ENCODE assay signal across 13 mouse cellular contexts in genomic region chr2:172959006-172959768, GRCm38 (mm10). TPM values are rescaled to one million over a fixed set of nuclear protein-coding genes. Genes with fewer than 3 reads are reported as not detected.
A peak's percentile ranks its signal among the peaks of the same experiment; 100 is the strongest.
DNase-seq lines count a peak whose midpoint lies in the region; ATAC-seq lines count a peak whose summit lies in the region.
"Had no signal": no experiment of that assay in that cellular context is flagged by ENCODE, and none has a peak within 500 bp of the region (broad histone marks: within the 10 kb centered on the region; RNA-seq: fewer than 3 reads in every experiment).

No protein-coding gene starts in this region.

- H3K36me3 ChIP-seq in hindbrain, embryonic 14.5 days (replicated peaks; ENCODE audit: control insufficient read depth, insufficient read depth): no peaks in the 10 kb centered on the region
- H3K36me3 ChIP-seq in hindbrain, embryonic 12.5 days: no peaks in the 10 kb centered on the region
- H3K36me3 ChIP-seq in midbrain, embryonic 10.5 days: 0 out of 2 replicates have a peak, but pooled peaks cover 6% of the 10 kb centered on the region
- no peaks in the 10 kb centered on the region for H3K36me3 ChIP-seq in midbrain, embryonic 15.5 days (replicated peaks)
- no peaks in the 10 kb centered on the region for H3K36me3 ChIP-seq in stomach, embryonic 15.5 days

- H3K9me3 ChIP-seq in hindbrain, embryonic 14.5 days (ENCODE audit: control insufficient read depth, low read length): 0 out of 2 replicates have a peak, but pooled peaks cover 9% of the 10 kb centered on the region
- H3K9me3 ChIP-seq in hindbrain, embryonic 12.5 days (replicated peaks): peaks cover 18% of the 10 kb centered on the region
- H3K9me3 ChIP-seq in midbrain, embryonic 10.5 days (replicated peaks): peaks cover 24% of the 10 kb centered on the region
- no peaks in the 10 kb centered on the region for H3K9me3 ChIP-seq in midbrain, embryonic 15.5 days
- no peaks in the 10 kb centered on the region for H3K9me3 ChIP-seq in stomach, embryonic 15.5 days

- H3K9ac ChIP-seq in hindbrain, embryonic 14.5 days: no peak overlapping the region
- H3K9ac ChIP-seq in hindbrain, embryonic 12.5 days: no peak overlapping the region
- no peak overlapping the region for H3K9ac ChIP-seq in midbrain, embryonic 15.5 days
- H3K9ac ChIP-seq in stomach, embryonic 15.5 days: no peak overlapping the region

- 0 out of 2 replicates have a peak, but pooled peaks cover 3% of the 10 kb centered on the region for H3K4me1 ChIP-seq in hindbrain, embryonic 14.5 days (replicated peaks; ENCODE audit: control insufficient read depth, insufficient read depth, low read length)
- peaks cover 12% of the 10 kb centered on the region for H3K4me1 ChIP-seq in hindbrain, embryonic 12.5 days
- peaks cover 29% of the 10 kb centered on the region for H3K4me1 ChIP-seq in midbrain, embryonic 10.5 days
- no peaks in the 10 kb centered on the region for H3K4me1 ChIP-seq in midbrain, embryonic 15.5 days
- H3K4me1 ChIP-seq in stomach, embryonic 15.5 days: 0 out of 2 replicates have a peak, but pooled peaks cover 2% of the 10 kb centered on the region

- ATAC-seq in hindbrain, embryonic 14.5 days (ENCODE audit: low FRiP score): no peak
- ATAC-seq in hindbrain, embryonic 12.5 days (ENCODE audit: low FRiP score): no peak
- no peak for ATAC-seq in midbrain, embryonic 15.5 days (replicated peaks)
- ATAC-seq in stomach, embryonic 15.5 days (ENCODE audit: insufficient read depth, low FRiP score, low read depth): 0 out of 2 replicates have a peak, but pooled peaks have one; percentile 31

- 50% methylated on average over 13 of the region's 13 CpGs for WGBS in hindbrain, embryonic 14.5 days
- 51% methylated on average over 13 of the region's 13 CpGs for WGBS in hindbrain, embryonic 12.5 days
- 53% methylated on average over 13 of the region's 13 CpGs for WGBS in midbrain, embryonic 10.5 days
- 50% methylated on average over 13 of the region's 13 CpGs for WGBS in midbrain, embryonic 15.5 days
- 49% methylated on average over 13 of the region's 13 CpGs for WGBS in stomach, embryonic 15.5 days

- H3K4me3 ChIP-seq in hindbrain, embryonic 14.5 days (replicated peaks; ENCODE audit: low read length): no peak overlapping the region
- no peak overlapping the region for H3K4me3 ChIP-seq in hindbrain, embryonic 12.5 days
- no peak overlapping the region for H3K4me3 ChIP-seq in midbrain, embryonic 10.5 days
- no peak overlapping the region for H3K4me3 ChIP-seq in midbrain, embryonic 15.5 days
- H3K4me3 ChIP-seq in stomach, embryonic 15.5 days (replicated peaks): no peak overlapping the region

- H3K4me2 ChIP-seq in hindbrain, embryonic 14.5 days (replicated peaks): no peak overlapping the region
- H3K4me2 ChIP-seq in hindbrain, embryonic 12.5 days (replicated peaks): no peak overlapping the region
- no peak overlapping the region for H3K4me2 ChIP-seq in midbrain, embryonic 15.5 days
- H3K4me2 ChIP-seq in stomach, embryonic 15.5 days: no peak overlapping the region

- H3K27ac ChIP-seq in hindbrain, embryonic 14.5 days: 0 out of 2 replicates have a peak overlapping the region, but pooled peaks have one; percentile 68
- no peak overlapping the region for H3K27ac ChIP-seq in hindbrain, embryonic 12.5 days
- peak overlapping the region; percentile 76; the same call in 1 of the 2 replicates for H3K27ac ChIP-seq in midbrain, embryonic 10.5 days (replicated peaks)
- no peak overlapping the region for H3K27ac ChIP-seq in midbrain, embryonic 15.5 days
- H3K27ac ChIP-seq in stomach, embryonic 15.5 days: no peak overlapping the region
- H3K27ac ChIP-seq: macrophage had no signal

- DNase-seq in hindbrain, embryonic 14.5 days (ENCODE audit: low spot score): no peak
- no peak for DNase-seq in midbrain, embryonic 10.5 days (ENCODE audit: low spot score)
- peak; percentile 72 for DNase-seq in embryo, embryonic 10.5 days (ENCODE audit: low spot score)
- DNase-seq in adrenal gland, postnatal 25 days: no peak
- DNase-seq: cerebellum, postnatal 36 days; gastrocnemius, postnatal 14 days; heart, postnatal 10 days; thymus, postnatal 25 days had no signal

- H3K27me3 ChIP-seq in hindbrain, embryonic 14.5 days (ENCODE audit: control insufficient read depth, insufficient read depth, low read length): no peaks in the 10 kb centered on the region
- H3K27me3 ChIP-seq in hindbrain, embryonic 12.5 days: no peaks in the 10 kb centered on the region; the same call in 1 of the 2 replicates
- peaks cover 11% of the 10 kb centered on the region for H3K27me3 ChIP-seq in midbrain, embryonic 10.5 days (ENCODE audit: low read depth, poor library complexity, severe bottlenecking)
- H3K27me3 ChIP-seq in midbrain, embryonic 15.5 days (replicated peaks): no peaks in the 10 kb centered on the region
- H3K27me3 ChIP-seq in stomach, embryonic 15.5 days (replicated peaks): no peaks in the 10 kb centered on the region

RNA-seq across cellular contexts. Expression of gene Spo11, which starts 18.3 kb away (rescaled TPM):
- 0.95 and 1.0 TPM in 2 replicates for polyA plus RNA-seq in hindbrain, embryonic 14.5 days (2014; fragmentation: Nextera tagmentation; extraction: Ambion mirVana)
- polyA plus RNA-seq in hindbrain, embryonic 12.5 days (2016; fragmentation: Nextera tagmentation; extraction: Ambion mirVana): 0.50 and 0.93 TPM in 2 replicates
- polyA plus RNA-seq in midbrain, embryonic 10.5 days (2016; fragmentation: Nextera tagmentation; extraction: Ambion mirVana): 0.20 and 0.40 TPM in 2 replicates
- polyA plus RNA-seq in midbrain, embryonic 15.5 days (2015; fragmentation: Nextera tagmentation; extraction: Ambion mirVana): 1.4 TPM in 2 replicates
- 0.06 and 0.31 TPM in 2 replicates for polyA plus RNA-seq in stomach, embryonic 15.5 days (2015; fragmentation: Nextera tagmentation; extraction: Ambion mirVana)
- total RNA-seq in adrenal gland, postnatal 25 days (2021): not detected in 2 replicates
- total RNA-seq: heart, postnatal 10 days; layer of hippocampus, adult 18-20 months had no signal
- polyA plus RNA-seq: macrophage had no signal

RNA-seq across cellular contexts. Expression of gene Bmp7, which starts 19.1 kb away (rescaled TPM):
- 16.7 and 18.4 TPM in 2 replicates for polyA plus RNA-seq in hindbrain, embryonic 14.5 days (2014; fragmentation: Nextera tagmentation; extraction: Ambion mirVana)
- 18.3 and 19.0 TPM in 2 replicates for polyA plus RNA-seq in hindbrain, embryonic 12.5 days (2016; fragmentation: Nextera tagmentation; extraction: Ambion mirVana)
- polyA plus RNA-seq in midbrain, embryonic 10.5 days (2016; fragmentation: Nextera tagmentation; extraction: Ambion mirVana): 14.7 and 14.8 TPM in 2 replicates
- 14.3 and 17.2 TPM in 2 replicates for polyA plus RNA-seq in midbrain, embryonic 15.5 days (2015; fragmentation: Nextera tagmentation; extraction: Ambion mirVana)
- 22.9 and 27.1 TPM in 2 replicates for polyA plus RNA-seq in stomach, embryonic 15.5 days (2015; fragmentation: Nextera tagmentation; extraction: Ambion mirVana)
- total RNA-seq in adrenal gland, postnatal 25 days (2021): 23.6 and 27.4 TPM in 2 replicates

RNA-seq across cellular contexts. Expression of gene Rae1, which starts 40.7 kb away (rescaled TPM):
- polyA plus RNA-seq in hindbrain, embryonic 14.5 days (2014; fragmentation: Nextera tagmentation; extraction: Ambion mirVana): 111 and 117 TPM in 2 replicates
- polyA plus RNA-seq in hindbrain, embryonic 12.5 days (2016; fragmentation: Nextera tagmentation; extraction: Ambion mirVana): 111 and 126 TPM in 2 replicates
- 155 and 169 TPM in 2 replicates for polyA plus RNA-seq in midbrain, embryonic 10.5 days (2016; fragmentation: Nextera tagmentation; extraction: Ambion mirVana)
- 118 and 126 TPM in 2 replicates for polyA plus RNA-seq in midbrain, embryonic 15.5 days (2015; fragmentation: Nextera tagmentation; extraction: Ambion mirVana)
- 110 and 118 TPM in 2 replicates for polyA plus RNA-seq in stomach, embryonic 15.5 days (2015; fragmentation: Nextera tagmentation; extraction: Ambion mirVana)
- 65.9 and 80.5 TPM in 2 replicates for total RNA-seq in adrenal gland, postnatal 25 days (2021)

Comparison
In these comparisons a context has a peak if more than half of its experiments do, and no peak if none do; other contexts are left out.
1. H3K27ac ChIP-seq: peak in hindbrain, embryonic 14.5 days (single experiment) and midbrain, embryonic 10.5 days (single experiment); none in hindbrain, embryonic 12.5 days (single experiment), midbrain, embryonic 15.5 days (single experiment) and stomach, embryonic 15.5 days (single experiment).